Mouse (Mus musculus) intestine, postnatal 0 days (tissue): ENCODE results near the gene Gpatch4. TPM values are rescaled to one million over a fixed set of nuclear protein-coding genes. Genes with fewer than 3 reads are reported as not detected.
A peak's percentile ranks its signal among the peaks of the same experiment; 100 is the strongest.

Source experiments
- ATAC-seq: fragments of 200-750 bp; cut with Nextera tagmentation; 2 replicates; pipeline ENCODE4 v1.8.0; 2017; ENCODE audit warnings: mild to moderate bottlenecking, moderate TSS enrichment, moderate library complexity
- H3K27ac ChIP-seq: fragments of 300-500 bp; sonication (generic); 2 replicates; pipeline ENCODE4 v1.5.1; 2014; ENCODE audit warnings: mild to moderate bottlenecking, low read depth, low read length, moderate library complexity
- H3K27me3 ChIP-seq: fragments of 300-500 bp; sonication (generic); replicated peaks from 2 replicates; pipeline ENCODE4 v1.6.1; 2014; ENCODE audit warnings: low read length, mixed read lengths; ENCODE audit not compliant: control insufficient read depth, insufficient read depth
- H3K36me3 ChIP-seq: fragments of 300-500 bp; sonication (generic); 2 replicates; pipeline ENCODE4 v1.6.1; 2014; ENCODE audit warnings: mild to moderate bottlenecking, moderate library complexity; ENCODE audit not compliant: control insufficient read depth, insufficient read depth
- H3K4me1 ChIP-seq: fragments of 300-500 bp; sonication (generic); replicated peaks from 2 replicates; pipeline ENCODE4 v1.6.1; 2014; ENCODE audit warnings: antibody characterized with exemption, low read length, mixed read lengths; ENCODE audit not compliant: control insufficient read depth, insufficient read depth
- H3K4me2 ChIP-seq: fragments of 300-500 bp; sonication (generic); replicated peaks from 2 replicates; pipeline ENCODE4 v1.6.1; 2014; ENCODE audit warnings: low read depth, mild to moderate bottlenecking, moderate library complexity
- H3K4me3 ChIP-seq: fragments of 300-500 bp; sonication (generic); 2 replicates; pipeline ENCODE4 v1.5.1; 2014; ENCODE audit warnings: low read depth, low read length
- H3K9ac ChIP-seq: fragments of 300-500 bp; sonication (generic); 2 replicates; pipeline ENCODE4 v1.6.1; 2014; ENCODE audit warnings: mild to moderate bottlenecking, low read depth, low read length
- H3K9me3 ChIP-seq: fragments of 300-500 bp; sonication (generic); 2 replicates; pipeline ENCODE4 v1.6.1; 2016; ENCODE audit warnings: mixed run types; ENCODE audit not compliant: control insufficient read depth
- CTCF ChIP-seq: sonication (generic); IDR thresholded peaks from 2 replicates; pipeline ENCODE4 v1.5.1; 2016; ENCODE audit warnings: low read depth, mild to moderate bottlenecking, control low read depth, antibody characterized with exemption, moderate library complexity
- WGBS: fragments of 180-500 bp; shearing (Covaris S2); extraction: QIAGEN DNeasy Blood & Tissue Kit; methylation state at CpG from one replicate; pipeline ENCODE4 v1.1.7; 2014; 5-methylcytosine and 5-hydroxymethylcytosine counted together
- polyA plus RNA-seq: library from polyadenylated mRNA; unstranded; fragments of >200 nt; fragmentation: Nextera tagmentation; extraction: Ambion mirVana; gene quantifications from 2 replicates; pipeline ENCODE4 v1.2.1, GENCODE M21; 2015

Gene Gpatch4
- polyA plus RNA-seq, 1 experiment from 2014 or later = 13.6 TPM

DNA sequence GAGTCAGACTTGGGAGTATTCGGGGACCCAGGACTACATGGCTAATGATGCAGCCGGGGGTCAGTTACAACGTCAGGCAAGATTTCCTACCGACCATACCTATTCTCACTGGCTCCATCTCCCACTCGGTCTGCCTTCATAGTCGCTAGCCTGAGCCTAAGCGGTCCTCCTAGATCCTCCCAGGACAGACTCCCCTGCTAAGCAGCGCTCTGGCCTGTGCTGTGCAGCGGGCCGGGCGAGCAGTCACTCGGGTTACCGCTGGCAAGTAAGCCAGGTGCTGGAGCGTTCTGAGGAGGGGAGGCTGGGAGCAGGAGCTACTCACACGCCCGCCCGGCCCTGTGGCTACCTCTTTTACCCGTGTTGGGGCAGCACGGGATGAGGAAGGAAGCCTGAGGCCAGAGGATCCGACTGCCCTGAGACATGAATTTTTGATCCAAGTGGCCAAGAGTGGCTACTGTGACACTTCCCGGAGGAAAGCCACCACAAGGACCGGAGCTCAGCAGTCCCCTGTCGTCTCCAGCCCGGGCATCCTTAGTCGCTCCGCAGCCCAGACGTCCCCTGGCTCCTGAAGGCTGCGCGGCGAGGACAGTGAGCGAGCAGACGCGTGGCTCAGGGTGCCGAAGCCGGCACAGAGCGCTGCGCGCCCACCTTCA is 43.5 kb upstream of the Gpatch4 start:
- Histone ChIP-seq H3K9ac (no peak overlapping the region), H3K27me3 (peaks cover 82% of the 10 kb centered on the region), H3K4me1 (peaks cover 4% of the 10 kb centered on the region; the same call in 1 of the 2 replicates), H3K4me3 (peak overlapping the region; percentile 20; the same call in 1 of the 2 replicates), H3K4me2 (peak overlapping the region; percentile 57), H3K27ac (no peak overlapping the region), H3K36me3 (no peaks in the 10 kb centered on the region), H3K9me3 (no peaks in the 10 kb centered on the region)
- WGBS = 3% methylated on average over 38 of the region's 38 CpGs
- no peak for TF ChIP-seq CTCF
- no peak for ATAC-seq

DNA sequence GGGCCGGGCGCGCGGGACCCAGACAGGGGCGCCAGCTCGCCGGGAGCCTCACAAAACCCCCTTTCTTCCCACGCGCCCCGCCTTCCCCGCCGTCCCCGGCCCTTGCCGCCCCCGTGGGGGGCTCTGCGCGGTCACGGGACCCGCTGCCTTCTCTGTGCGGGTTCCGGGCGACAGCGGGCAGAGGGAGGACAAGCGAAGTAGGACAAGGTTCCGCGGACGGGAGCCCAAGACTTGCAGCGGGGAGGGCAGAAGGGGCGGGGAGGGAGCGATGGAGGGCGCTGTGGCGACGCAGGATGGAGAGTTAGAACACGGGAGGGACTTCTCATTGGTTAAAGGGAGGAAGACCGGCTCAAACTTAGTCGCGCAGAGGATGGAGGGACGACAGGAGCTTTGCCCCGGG is 42.7 kb upstream of the Gpatch4 start, which contains the start of gene Bcan:
Bcan (minus strand) TSS at position 50 of the 400 bp plus-strand sequence.
- H3K27ac ChIP-seq = no peak within 1 kb of the TSS
- ATAC-seq = no peak
- H3K9ac ChIP-seq = no peak within 1 kb of the TSS
- 0 out of 2 replicates have a peak, but pooled peaks have one; percentile 4 for TF ChIP-seq CTCF
- H3K4me3 ChIP-seq = peak within 1 kb of the TSS; percentile 20
- no peaks in the 10 kb centered on the region for H3K36me3 ChIP-seq
- no peaks in the 10 kb centered on the region for H3K9me3 ChIP-seq
- 0% methylated on average over 35 of the region's 39 CpGs for WGBS
- H3K27me3 ChIP-seq = peaks cover 75% of the 10 kb centered on the region
- H3K4me2 ChIP-seq = peak within 1 kb of the TSS; percentile 57
- H3K4me1 ChIP-seq = peaks cover 4% of the 10 kb centered on the region; the same call in 1 of the 2 replicates

DNA sequence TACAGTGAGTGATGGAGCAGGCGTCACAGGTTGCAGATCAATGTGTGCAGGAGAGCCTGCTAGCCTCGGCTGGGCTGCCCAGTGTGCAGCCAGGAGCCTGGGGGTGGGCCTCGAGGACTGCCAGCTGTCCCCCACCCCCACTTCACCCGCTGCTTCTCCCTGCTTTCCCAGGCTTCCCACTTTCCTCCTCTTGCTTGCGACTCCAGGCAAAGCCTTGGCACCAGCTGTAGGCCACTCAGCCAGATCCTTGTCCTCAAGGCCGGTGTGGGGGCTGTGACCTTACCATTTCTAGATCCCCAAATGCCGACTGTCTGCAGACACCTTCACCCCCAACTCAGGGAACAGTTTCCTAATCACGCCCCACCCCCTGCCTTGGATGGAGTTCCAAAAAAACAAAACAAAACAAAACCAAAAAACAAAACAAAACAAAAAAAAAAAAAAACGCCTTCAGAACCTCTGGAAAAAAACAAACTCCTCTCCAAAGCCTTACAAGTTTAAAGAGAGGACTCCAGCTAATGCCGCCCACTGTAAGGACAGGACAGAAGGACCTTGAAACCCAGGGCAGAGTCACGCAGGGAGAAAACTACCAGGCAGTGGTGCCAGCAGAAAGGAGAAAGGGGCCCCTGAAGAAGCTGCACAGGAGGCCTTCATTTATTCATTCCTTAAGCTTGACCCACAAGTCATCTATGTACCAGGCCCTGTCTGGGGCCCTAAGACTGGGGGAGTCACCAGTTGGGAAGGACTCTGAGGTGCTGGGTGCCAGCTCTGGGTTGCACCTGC is 41.9 kb upstream of the Gpatch4 start:
- no peak for ATAC-seq
- peaks cover 4% of the 10 kb centered on the region; the same call in 1 of the 2 replicates for H3K4me1 ChIP-seq
- H3K4me2 ChIP-seq = no peak overlapping the region
- H3K4me3 ChIP-seq = no peak overlapping the region
- peaks cover 67% of the 10 kb centered on the region for H3K27me3 ChIP-seq
- no peak overlapping the region for H3K27ac ChIP-seq
- no peaks in the 10 kb centered on the region for H3K36me3 ChIP-seq
- H3K9ac ChIP-seq = no peak overlapping the region
- 14% methylated on average over 11 of the region's 11 CpGs for WGBS
- H3K9me3 ChIP-seq = no peaks in the 10 kb centered on the region
- TF ChIP-seq CTCF = no peak

DNA sequence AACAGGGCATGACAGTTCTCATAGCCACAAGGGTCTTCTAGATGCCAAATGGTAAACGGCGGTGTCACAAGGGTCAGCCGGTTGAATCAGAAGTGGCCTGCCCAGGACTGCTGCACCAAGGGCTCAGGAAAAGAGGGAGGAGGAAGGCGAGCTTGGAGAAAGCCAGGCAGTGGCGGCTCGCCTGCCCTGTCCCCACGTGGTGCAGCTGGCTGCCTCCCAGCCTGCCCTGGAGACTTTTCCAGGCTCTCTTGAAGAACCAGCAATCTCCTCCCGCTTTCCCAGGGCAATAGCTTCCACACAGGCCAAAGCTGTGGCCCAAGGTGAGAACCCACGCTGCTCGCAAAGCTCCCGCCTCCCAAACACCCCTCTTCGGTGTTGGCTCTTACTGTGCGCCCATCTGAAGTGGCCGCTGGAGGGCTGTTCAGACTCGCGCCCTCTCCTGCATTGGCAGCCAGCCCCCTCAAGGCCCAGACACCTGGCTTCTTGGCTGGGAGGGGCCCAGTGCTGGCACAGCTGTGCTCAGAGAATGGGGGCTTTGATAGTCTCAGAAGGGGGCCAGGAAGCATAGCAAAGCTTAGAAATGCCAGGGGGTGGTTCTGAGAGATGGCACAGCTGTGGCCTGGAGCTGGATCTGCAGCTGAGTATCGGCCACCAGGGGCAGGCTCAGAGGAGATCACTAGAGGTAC is 40.5 kb upstream of the Gpatch4 start:
- peak; percentile 16; the same call in 1 of the 2 replicates for TF ChIP-seq CTCF
- Histone ChIP-seq H3K4me2 (no peak overlapping the region), H3K36me3 (no peaks in the 10 kb centered on the region), H3K27ac (no peak overlapping the region), H3K4me3 (no peak overlapping the region), H3K27me3 (peaks cover 52% of the 10 kb centered on the region), H3K9ac (no peak overlapping the region), H3K4me1 (no peaks in the 10 kb centered on the region), H3K9me3 (no peaks in the 10 kb centered on the region)
- 2% methylated on average over 17 of the region's 17 CpGs for WGBS
- ATAC-seq = no peak

DNA sequence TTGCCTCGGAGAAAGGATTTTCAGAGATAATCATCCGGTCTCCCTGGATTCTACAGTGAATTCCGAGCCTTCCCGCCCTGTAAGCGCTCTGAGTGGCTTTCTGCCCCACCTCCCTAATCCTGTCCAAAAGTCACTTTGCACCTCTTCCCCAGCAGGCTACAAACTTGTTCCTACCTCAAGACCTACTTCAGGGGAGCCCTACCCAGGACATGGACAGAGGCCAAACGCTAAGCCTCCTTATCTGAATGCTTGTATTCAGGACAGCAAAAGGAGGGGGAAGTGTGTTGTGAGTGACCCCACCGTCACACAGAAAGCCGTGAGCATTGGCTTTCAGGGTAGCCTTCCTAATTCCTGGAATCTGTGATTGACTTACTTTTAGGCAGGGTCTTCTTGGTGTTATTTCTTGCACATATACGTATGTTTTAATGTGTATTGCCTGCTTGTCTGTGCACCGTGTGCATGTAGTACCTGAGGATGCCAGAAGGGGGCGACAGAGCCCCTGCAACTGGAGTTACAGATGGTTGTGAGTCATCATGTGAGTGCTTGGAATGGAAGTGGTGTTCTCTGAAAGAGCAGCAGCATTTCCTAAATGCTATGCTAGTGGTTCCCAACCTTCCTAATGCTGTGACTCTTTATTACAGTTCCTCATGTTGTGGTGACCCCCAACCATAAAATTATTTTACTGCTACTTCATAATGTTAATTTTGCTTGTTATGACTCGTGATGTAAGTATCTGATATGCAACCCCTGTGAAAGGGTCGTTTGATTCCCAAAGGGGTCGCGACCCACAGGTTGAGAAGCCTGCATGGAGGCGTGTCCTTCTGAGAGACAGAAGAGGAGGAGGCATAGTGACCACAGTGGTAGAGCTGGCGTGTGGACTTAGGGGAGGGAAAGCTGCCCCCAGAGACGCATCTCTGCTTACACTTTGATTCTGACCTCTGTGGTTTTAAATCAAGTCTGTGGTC is 36.8 kb upstream of the Gpatch4 start:
- 77% methylated on average over 18 of the region's 18 CpGs for WGBS
- Histone ChIP-seq H3K9ac (no peak overlapping the region), H3K4me2 (no peak overlapping the region), H3K4me3 (no peak overlapping the region), H3K27ac (no peak overlapping the region), H3K9me3 (no peaks in the 10 kb centered on the region), H3K36me3 (no peaks in the 10 kb centered on the region), H3K27me3 (peaks cover 17% of the 10 kb centered on the region), H3K4me1 (no peaks in the 10 kb centered on the region)
- ATAC-seq = no peak
- TF ChIP-seq CTCF = peak; percentile 65
